Mouse (Mus musculus) heart, embryonic 14.5 days (tissue): ENCODE measurements around the gene Il21r. TPM values are rescaled to one million over a fixed set of nuclear protein-coding genes. Genes with fewer than 3 reads are reported as not detected.

Experiments
- ATAC-seq: fragments of 200-750 bp; cut with Nextera tagmentation; 2 replicates; pipeline ENCODE4 v1.8.0; 2017; ENCODE audit warnings: low read depth, moderate TSS enrichment; ENCODE audit not compliant: insufficient number of reproducible peaks, insufficient read depth, low FRiP score
- H3K27ac ChIP-seq, 2 experiments: fragments of 200-500 bp in 1 of 2; fragments of 300-500 bp in 1 of 2; sonication (generic) in 1 of 2; replicated peaks in 1 of 2; 2 replicates each; pipeline ENCODE4 v1.5.1; 2012 to 2014; ENCODE audit warnings: low read depth in 2 of 2, low read length in 2 of 2, control low read depth in 1 of 2, mild to moderate bottlenecking in 1 of 2, mixed read lengths in 1 of 2; ENCODE audit not compliant: control insufficient read depth in 1 of 2, insufficient read depth in 1 of 2
- H3K27me3 ChIP-seq: fragments of 300-500 bp; sonication (generic); 2 replicates; pipeline ENCODE4 v1.6.1; 2014; ENCODE audit warnings: mild to moderate bottlenecking, low read length, control low read depth; ENCODE audit not compliant: control insufficient read depth, insufficient read depth
- H3K36me3 ChIP-seq: fragments of 300-500 bp; sonication (generic); 2 replicates; pipeline ENCODE4 v1.6.1; 2014; ENCODE audit warnings: mild to moderate bottlenecking, control low read depth, low read length, mixed read lengths; ENCODE audit not compliant: control insufficient read depth, insufficient read depth
- H3K4me1 ChIP-seq, 2 experiments: fragments of 200-500 bp in 1 of 2; fragments of 300-500 bp in 1 of 2; sonication (generic) in 1 of 2; 2 replicates each; pipeline ENCODE4 v1.6.1; 2012 to 2014; ENCODE audit warnings: low read length in 2 of 2, control low read depth in 1 of 2, mixed read lengths in 1 of 2; ENCODE audit not compliant: control insufficient read depth in 2 of 2, insufficient read depth in 2 of 2
- H3K4me2 ChIP-seq: fragments of 300-500 bp; sonication (generic); 2 replicates; pipeline ENCODE4 v1.6.1; 2014; ENCODE audit warnings: mild to moderate bottlenecking, low read length
- H3K4me3 ChIP-seq, 2 experiments: fragments of 200-500 bp in 1 of 2; fragments of 300-500 bp in 1 of 2; sonication (generic) in 1 of 2; 2 replicates each; pipeline ENCODE4 v1.5.1; 2012 to 2014; ENCODE audit warnings: low read length in 2 of 2, mild to moderate bottlenecking in 2 of 2, control low read depth in 1 of 2, low read depth in 1 of 2, moderate library complexity in 1 of 2; ENCODE audit not compliant: control insufficient read depth in 1 of 2, insufficient read depth in 1 of 2
- H3K9ac ChIP-seq: fragments of 300-500 bp; sonication (generic); 2 replicates; pipeline ENCODE4 v1.6.1; 2014; ENCODE audit warnings: mild to moderate bottlenecking, low read length
- H3K9me3 ChIP-seq: fragments of 300-500 bp; sonication (generic); 2 replicates; pipeline ENCODE4 v1.6.1; 2016; ENCODE audit warnings: low read length, control low read depth; ENCODE audit not compliant: control insufficient read depth
- WGBS: fragments of 180-500 bp; shearing (Covaris S2); extraction: QIAGEN DNeasy Blood & Tissue Kit; methylation state at CpG from one replicate; pipeline ENCODE4 v1.1.7; 2014; 5-methylcytosine and 5-hydroxymethylcytosine counted together
- polyA plus RNA-seq: library from polyadenylated mRNA; unstranded; fragments of >200 nt; fragmentation: Nextera tagmentation; extraction: Ambion mirVana; gene quantifications from 2 replicates; pipeline ENCODE4 v1.2.1, GENCODE M21; 2014

Il21r gene
- polyA plus RNA-seq, 1 experiment from 2014 or later: not detected

- no peaks in the 10 kb centered on the region for H3K9me3 ChIP-seq
- H3K27ac ChIP-seq: no peak overlapping the region
- no peaks in the 10 kb centered on the region for H3K27me3 ChIP-seq
- H3K4me2 ChIP-seq: no peak overlapping the region
- H3K9ac ChIP-seq: no peak overlapping the region
- H3K36me3 ChIP-seq: no peaks in the 10 kb centered on the region
- peaks cover 0 to 2% of the 10 kb centered on the region in 2 experiments; a peak in 1 of 4 replicates for H3K4me1 ChIP-seq
- H3K4me3 ChIP-seq: no peak overlapping the region
- 72% methylated on average over 12 of the region's 12 CpGs for WGBS
- ATAC-seq: no peak
Observed at GRCm38 (mm10) chr7:125604362-125605319, 1.4 kb downstream of the Il21r start.

DNA sequence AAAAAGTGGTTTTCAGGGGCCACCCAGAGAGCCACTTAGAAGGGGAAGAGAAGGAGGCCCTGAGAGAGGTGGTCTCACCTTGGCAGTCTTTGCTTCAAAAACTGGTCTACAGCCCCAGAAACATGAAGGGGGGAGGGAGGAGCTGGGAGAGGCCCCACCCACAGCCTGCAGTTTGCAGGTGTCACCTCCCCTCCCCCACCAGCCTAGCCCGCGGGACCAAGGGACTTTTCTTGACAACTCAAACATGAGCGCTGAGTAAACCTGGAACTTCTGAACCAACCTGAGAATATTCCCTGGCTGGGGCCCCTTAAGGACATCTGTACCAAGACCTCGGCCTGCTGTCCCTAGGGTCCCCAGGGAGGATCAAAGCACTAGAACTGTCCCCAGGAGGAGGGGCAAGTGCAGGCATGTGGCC is 2.5 kb downstream of the Il21r start:
- 39% methylated on average over 4 of the region's 4 CpGs for WGBS
- Histone ChIP-seq H3K9me3 (no peaks in the 10 kb centered on the region), H3K27ac (no peak overlapping the region), H3K4me3 (no peak overlapping the region), H3K4me1 (peaks cover 0 to 2% of the 10 kb centered on the region in 2 experiments; a peak in 1 of 4 replicates), H3K27me3 (no peaks in the 10 kb centered on the region), H3K4me2 (no peak overlapping the region), H3K36me3 (no peaks in the 10 kb centered on the region), H3K9ac (no peak overlapping the region)
- ATAC-seq: no peak

DNA sequence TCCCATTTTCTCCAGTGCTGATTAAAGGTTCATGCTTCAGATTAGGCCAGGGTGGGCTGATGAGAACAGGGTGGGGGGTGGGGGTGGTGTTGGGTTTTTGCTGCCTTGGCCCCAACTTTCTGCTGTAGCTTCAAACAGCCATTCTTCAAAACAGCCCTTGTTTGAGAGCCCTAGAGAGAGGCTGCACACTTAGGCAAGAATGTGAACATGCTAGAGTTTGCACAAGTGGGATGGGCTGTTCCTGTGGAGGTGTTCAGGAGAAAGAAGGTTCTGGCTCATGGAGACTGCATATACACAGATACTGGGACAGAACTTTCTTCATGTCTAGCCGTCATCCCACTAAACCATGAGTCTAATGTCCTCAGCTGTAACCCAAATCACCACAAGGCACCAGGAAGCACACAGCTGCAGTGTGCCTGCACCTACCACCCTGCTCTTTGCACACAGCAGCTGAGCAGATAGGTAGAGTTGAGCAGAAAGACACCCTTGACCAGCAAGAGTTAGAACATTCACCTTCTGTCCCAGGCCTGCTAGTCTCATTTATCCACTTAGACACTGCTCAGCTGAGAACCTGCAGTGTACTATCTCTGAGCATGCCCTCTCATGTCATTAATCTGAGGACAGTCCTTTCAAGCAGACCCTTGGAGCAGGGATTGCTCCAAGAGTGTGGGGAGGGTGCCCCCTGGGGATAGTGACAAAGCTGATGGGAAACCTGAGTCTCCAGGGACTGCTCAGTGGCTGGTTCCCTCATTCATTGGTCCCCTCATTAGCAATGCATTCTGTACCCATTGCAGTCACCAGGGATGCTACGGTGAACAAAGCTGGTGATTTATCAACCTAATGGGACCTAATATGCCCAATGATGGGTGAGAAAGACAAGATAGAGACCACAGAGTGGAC is 3.3 kb downstream of the Il21r start:
- 78% methylated on average over 2 of the region's 2 CpGs for WGBS
- ATAC-seq: no peak
- no peaks in the 10 kb centered on the region for H3K27me3 ChIP-seq
- no peak overlapping the region for H3K4me3 ChIP-seq
- no peaks in the 10 kb centered on the region for H3K36me3 ChIP-seq
- H3K27ac ChIP-seq: no peak overlapping the region
- no peak overlapping the region for H3K9ac ChIP-seq
- H3K4me1 ChIP-seq: peaks cover 0 to 2% of the 10 kb centered on the region in 2 experiments; a peak in 1 of 4 replicates
- no peak overlapping the region for H3K4me2 ChIP-seq
- no peaks in the 10 kb centered on the region for H3K9me3 ChIP-seq

DNA sequence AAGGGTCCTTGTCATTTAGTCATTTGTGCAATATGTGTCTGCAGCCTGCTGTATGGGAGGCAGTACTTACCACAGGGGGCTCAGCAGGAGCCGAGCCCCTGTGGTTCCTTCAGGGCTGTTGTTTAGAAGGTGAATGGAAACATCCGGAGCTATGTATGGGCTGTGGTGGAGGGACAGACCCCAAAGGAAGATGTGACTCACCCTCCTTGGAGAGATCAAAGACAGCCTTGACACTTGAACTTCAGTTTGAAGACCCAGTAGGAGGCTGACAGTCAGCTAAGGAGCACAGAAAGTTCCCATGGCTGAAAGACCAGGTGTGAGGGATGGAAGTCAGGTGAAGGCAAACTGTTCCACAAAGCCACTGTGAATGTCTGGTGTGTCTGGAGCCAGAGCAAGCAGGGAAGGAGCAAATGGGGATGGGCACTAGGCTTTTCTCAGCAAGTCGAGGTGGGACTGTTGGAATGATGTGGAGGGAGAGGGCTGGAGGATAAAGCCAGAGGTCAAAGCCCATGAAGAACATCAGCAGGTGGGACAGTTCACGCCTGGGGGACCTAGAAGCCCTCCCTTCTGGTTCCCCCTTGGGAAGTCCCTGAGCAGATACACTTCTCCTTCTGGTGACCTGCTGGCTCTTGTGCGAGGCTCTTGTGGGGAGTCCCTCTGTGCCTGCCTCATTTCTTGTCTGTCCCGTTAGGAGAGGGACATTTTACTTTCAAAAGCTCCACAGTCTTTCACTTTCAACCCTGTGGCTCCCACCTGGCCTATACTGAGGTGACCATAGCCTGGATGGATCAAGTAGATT is 4.4 kb downstream of the Il21r start:
- ATAC-seq: no peak

GRCm38 (mm10) chr7:125608183-125608688 is 5.0 kb downstream of the Il21r start:
- H3K36me3 ChIP-seq: no peaks in the 10 kb centered on the region
- H3K4me2 ChIP-seq: no peak overlapping the region
- no peak for ATAC-seq
- no peaks in the 10 kb centered on the region; a peak in 1 of 4 replicates for H3K4me1 ChIP-seq
- H3K27ac ChIP-seq: no peak overlapping the region
- no peaks in the 10 kb centered on the region for H3K9me3 ChIP-seq
- H3K27me3 ChIP-seq: no peaks in the 10 kb centered on the region
- no peak overlapping the region for H3K9ac ChIP-seq
- no peak overlapping the region for H3K4me3 ChIP-seq
- WGBS: 81% methylated on average over 4 of the region's 4 CpGs

More for the DNA sequence above, 4.4 kb downstream of the Il21r start:
- Histone ChIP-seq H3K27me3 (no peaks in the 10 kb centered on the region), H3K4me3 (no peak overlapping the region), H3K27ac (no peak overlapping the region), H3K9ac (no peak overlapping the region), H3K36me3 (no peaks in the 10 kb centered on the region), H3K9me3 (no peaks in the 10 kb centered on the region), H3K4me1 (peaks cover 0 to 2% of the 10 kb centered on the region in 2 experiments; a peak in 1 of 4 replicates), H3K4me2 (no peak overlapping the region)
- WGBS: 51% methylated on average over 6 of the region's 6 CpGs

- Histone ChIP-seq H3K27ac (no peak overlapping the region), H3K4me2 (no peak overlapping the region), H3K36me3 (no peaks in the 10 kb centered on the region), H3K9ac (no peak overlapping the region), H3K9me3 (no peaks in the 10 kb centered on the region), H3K4me3 (no peak overlapping the region), H3K4me1 (peaks cover 0 to 9% of the 10 kb centered on the region in 2 experiments; a peak in 2 of 4 replicates), H3K27me3 (no peaks in the 10 kb centered on the region)
- ATAC-seq: no peak
- 68% methylated on average over 5 of the region's 5 CpGs for WGBS
Observed at GRCm38 (mm10) chr7:125613579-125613978, 10.3 kb downstream of the Il21r start.
